14 mouse cellular contexts compared by ENCODE assay signal in genomic region chr14:9651417-9651816, GRCm38 (mm10).
DNase-seq lines count a peak whose midpoint lies in the region; ATAC-seq lines count a peak whose summit lies in the region.
"Had no signal": no experiment of that assay in that cellular context is flagged by ENCODE, and none has a peak within 500 bp of the region (broad histone marks: within the 10 kb centered on the region; RNA-seq: fewer than 3 reads in every experiment).

No protein-coding gene starts in this region.

- no peak for ATAC-seq in erythroid progenitor cell, adult 5-6 weeks (replicated peaks; ENCODE audit: low FRiP score, poor library complexity, severe bottlenecking)
- ATAC-seq: inflammation-experienced regulatory T-cells, adult 6 months; Patski had no signal

- DNase-seq in layer of hippocampus, adult 11-12 months (ENCODE audit: low spot score) = peak; percentile 37
- DNase-seq in layer of hippocampus, postnatal 25 days (ENCODE audit: extremely low spot score in 1 of 2, low spot score in 1 of 2) = no peak
- DNase-seq in cerebellum, adult 18-20 months = peak; percentile 16 to 24
- peak; percentile 53 to 75 for DNase-seq in cerebellum, postnatal 14 days
- DNase-seq in layer of hippocampus, postnatal 10 days (ENCODE audit: low spot score in 2 of 2) = peak; percentile 28 to 34
- DNase-seq in spleen, postnatal 10 days (ENCODE audit: low spot score in 2 of 2) = no peak
- DNase-seq: adrenal gland, postnatal 25 days; kidney, adult 8-10 months; kidney, postnatal 36 days; right cerebral cortex, postnatal 25 days; thymus, postnatal 36 days had no signal

Comparison
In these comparisons a context has a peak if more than half of its experiments do, and no peak if none do; other contexts are left out.
1. DNase-seq: peak in layer of hippocampus, adult 11-12 months (single experiment), cerebellum, adult 18-20 months (2 of 2), cerebellum, postnatal 14 days (2 of 2) and layer of hippocampus, postnatal 10 days (2 of 2); none in layer of hippocampus, postnatal 25 days (0 of 2) and spleen, postnatal 10 days (0 of 2).